Mouse (Mus musculus) ovary, postnatal 14 days (tissue): ENCODE data around the gene Fam20a.
"Not testable (repeated sequence)": the region's sequence is repeated elsewhere in the genome, so short reads cannot be mapped to it uniquely, and the experiment has no call there.

Source experiments
- DNase-seq: peaks from one replicate; pipeline ENCODE4 v3.0.0; 2022; ENCODE audit warnings: low spot score

Gene Fam20a

GRCm38 (mm10) chr11:109680934-109681333 lies 41.1 kb downstream of the Fam20a start:
- no peak for DNase-seq

DNA sequence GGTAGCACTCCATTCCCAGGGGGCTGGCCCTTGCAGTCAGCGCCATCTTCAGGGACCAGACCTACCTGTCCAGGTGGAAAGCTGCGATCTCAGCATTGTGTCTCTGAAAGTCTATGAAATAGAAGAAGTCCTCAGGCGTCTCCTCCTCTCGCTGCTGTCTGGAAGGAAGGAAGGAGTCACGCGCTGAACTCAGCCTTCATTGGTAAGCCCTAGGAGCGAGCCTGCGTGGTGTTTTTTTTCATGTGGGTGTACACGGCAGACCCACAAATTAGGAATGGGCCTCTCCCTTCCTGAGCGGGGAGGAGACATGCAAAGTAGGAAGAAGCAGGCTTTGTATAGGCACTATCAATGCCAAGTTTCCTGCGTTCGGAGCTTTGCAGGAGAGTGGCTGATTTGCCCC lies 43.8 kb downstream of the Fam20a start:
- no peak for DNase-seq

GRCm38 (mm10) chr11:109676621-109677373 lies 45.3 kb downstream of the Fam20a start:
- no peak for DNase-seq

- DNase-seq = no peak
These were observed 46.3 kb downstream of the Fam20a start for GRCm38 (mm10) chr11:109675771-109676170.

DNA sequence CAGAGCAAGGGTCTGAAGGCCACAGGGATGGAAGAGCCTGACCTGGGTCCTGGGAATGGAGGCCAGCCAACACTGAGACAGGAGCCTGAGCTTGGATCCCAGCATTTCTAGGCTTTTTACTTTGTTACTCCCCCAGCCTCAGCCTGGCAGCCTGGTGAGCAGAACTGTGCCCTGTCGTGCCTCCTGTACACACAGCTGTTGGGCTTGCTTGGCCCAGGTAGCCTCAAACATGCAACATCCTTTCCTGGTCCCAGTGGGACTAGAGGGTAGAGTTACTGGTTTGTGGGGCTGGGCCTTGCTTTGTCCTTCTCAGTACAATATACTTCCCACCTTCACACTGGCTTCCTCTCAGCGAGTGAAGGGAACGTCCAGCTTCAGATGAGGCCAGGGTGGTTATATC lies 46.9 kb downstream of the Fam20a start:
- DNase-seq = no peak

DNA sequence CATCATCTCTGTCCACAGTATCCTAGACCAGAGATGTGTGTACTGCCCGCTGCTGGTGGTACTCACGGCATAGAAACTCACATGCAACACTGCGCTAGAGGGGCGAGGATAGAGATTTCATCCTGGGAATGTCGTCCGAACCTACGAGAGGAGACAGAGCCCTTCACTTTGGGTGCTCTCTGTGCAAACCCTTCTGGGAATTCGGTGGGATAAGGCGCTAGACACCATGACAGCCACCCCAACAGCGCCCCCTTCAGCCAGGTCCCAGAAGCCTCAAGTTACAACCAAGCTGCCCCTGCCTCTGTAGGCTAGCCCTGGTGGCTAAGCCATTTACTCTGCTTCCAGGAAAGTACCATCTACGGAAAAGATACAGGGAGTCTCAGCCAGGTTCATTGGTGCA lies 47.5 kb downstream of the Fam20a start:
- no peak for DNase-seq

DNA sequence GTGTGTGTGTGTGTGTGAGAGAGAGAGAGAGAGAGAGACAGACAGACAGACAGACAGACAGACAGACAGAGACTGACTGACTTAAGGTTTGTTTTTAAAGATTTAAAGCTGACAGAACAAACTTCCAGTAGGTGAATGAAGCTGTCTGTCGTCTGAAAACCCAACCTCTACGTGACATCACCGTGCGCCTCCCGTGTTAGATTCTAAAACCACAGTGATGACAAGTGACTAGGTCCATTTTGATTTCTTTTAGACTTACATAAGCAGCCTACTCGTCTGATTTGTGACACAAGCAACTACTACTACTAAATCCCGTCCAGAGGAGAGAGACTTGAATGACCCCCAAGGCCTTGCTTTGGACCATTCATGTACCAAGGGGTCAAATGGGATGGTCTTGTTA lies 48.3 kb downstream of the Fam20a start:
- no peak for DNase-seq

DNA sequence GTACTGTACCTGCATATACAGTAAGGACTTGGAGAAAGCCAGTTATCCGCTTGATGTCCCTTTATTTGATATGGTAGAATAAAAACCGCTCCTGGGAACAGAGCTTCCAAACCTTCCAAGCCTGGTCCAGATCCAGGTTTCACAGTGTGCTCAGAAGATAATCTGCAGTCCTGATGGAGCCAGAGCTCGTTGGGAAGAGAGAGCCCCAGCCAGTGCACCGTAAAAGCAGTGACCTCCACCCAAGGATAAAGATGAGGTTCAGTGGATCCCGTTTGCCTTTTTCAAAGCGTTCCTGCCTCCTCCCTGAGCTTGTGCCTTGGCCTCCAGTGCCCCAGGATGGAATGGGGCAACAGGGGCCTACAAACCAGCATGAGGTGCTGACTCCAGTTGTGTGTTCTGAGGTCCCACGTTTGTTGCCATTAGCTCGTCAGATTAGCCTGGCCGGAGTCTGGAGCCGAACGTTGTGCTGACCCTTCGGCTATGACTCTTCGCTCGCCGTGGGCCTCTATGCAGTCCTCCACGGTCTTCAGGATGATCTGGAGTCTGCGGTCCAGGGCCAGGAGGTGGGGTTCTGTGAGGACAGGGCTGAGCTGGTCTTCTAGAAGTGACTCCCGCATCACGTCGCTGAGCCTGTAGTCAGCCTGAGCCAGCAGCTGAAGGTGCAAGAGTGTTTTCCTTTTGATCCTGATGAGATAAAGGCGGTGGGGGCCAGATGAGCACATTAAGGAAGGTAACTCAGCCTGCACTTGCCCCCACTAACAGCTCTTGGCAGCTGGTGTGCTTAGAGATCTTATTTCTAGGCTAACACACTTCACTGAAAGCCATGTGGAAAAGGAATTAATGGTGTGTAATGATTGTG lies 49.0 kb downstream of the Fam20a start:
- DNase-seq = no peak

DNA sequence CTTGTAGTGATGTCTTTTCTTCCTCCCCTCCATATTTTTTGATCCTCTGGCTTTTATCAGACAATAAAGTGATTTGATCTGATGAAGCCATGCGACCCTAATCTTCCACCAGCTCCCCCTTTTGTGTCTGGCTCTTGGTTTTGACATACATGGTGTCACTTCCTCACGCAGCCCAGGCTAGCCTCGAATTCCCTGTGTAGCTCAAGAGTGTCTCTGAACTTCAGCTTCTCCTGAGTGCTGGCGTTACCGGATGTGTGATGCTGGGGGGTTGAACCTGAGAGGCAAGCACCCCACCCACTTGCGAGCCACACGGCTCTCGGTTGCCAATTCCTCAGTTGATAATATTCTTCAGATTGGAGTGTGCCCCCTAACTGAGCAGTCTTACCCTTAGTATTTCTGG lies 49.7 kb downstream of the Fam20a start:
- no peak for DNase-seq

DNA sequence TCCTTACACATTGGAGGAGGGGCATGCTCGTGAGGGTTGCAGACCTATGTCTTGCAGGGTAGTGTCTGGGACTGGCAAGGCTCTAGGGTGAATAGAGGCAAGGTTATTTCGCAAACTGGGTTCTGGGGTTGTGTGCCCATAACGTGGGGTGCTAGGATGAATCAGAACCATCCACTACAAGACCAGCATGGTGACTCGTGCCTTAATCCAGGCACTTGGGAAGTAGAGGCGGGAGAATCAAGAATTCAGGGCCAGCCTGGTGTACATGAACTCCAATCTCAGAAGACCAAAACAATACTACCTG lies 50.1 kb downstream of the Fam20a start:
- no peak for DNase-seq

DNA sequence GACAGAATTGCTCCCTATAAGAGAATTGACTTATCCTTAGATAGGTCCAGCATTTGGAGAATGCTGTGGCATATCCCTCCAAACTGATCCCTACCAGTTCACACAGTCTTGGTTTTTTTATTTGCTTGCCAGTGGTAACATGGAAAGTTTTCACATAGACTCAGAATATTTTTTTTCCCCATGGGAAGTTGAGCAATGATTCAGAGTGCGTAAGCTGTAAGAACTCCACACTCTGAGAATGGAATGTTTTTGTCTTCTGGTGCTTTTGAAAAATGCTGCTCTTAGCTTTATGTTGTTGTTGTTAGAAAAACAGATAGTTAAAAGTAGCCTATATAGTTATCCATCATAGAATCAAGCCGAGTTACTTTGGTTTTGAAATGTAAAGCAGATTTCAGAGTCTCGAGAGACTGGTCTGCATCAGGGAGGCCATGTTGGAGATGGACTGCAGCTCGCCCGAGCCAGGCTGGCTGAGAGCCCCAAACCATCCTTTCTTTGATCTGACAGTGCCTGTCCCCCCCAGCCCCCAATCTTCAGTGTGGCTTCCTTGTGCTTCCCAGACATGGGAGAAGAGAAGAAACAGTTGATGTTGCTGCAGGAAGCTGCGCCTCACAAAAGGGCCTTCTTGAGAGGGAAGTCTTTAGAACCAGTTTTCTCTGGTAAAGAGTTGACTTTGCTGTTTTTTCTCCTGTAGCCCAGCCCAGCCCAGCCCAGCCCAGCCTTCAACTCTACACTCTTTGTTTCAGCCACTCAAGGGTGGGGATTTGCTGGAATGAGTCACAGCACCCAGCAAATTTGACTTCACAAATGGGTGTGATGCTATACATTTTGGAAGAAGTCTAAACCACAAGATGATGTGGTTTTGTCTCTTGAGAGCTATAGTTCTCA lies 50.7 kb downstream of the Fam20a start:
- no peak for DNase-seq

- DNase-seq = peak; percentile 15
These were observed 51.8 kb downstream of the Fam20a start for GRCm38 (mm10) chr11:109670026-109670916.

DNA sequence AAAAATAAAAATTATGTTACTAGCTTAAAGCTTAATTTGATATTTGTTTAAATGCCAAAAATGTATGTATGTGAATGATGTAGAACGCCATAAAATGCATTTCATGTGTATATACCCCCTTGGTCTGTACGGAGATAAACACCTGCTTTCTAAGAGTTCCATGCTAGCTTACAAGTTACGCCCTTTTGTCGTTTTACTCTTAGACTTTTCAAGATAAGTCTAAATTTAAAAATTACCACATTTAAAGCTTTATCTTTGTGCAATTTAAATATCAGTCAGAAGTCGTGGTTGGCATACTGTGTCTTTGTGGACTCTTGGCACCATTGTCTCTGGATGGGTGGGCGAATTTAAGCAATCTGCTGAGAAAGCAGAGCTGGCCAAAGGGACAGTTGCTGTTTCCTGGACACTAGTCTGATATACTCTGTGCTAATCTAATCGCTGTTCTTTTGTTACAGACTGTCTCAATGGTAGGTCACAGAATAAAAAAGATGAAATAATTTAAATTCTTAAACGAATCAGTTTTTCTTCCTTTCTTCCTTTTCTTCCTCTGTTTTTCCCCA lies 52.9 kb downstream of the Fam20a start:
- DNase-seq = no peak

DNA sequence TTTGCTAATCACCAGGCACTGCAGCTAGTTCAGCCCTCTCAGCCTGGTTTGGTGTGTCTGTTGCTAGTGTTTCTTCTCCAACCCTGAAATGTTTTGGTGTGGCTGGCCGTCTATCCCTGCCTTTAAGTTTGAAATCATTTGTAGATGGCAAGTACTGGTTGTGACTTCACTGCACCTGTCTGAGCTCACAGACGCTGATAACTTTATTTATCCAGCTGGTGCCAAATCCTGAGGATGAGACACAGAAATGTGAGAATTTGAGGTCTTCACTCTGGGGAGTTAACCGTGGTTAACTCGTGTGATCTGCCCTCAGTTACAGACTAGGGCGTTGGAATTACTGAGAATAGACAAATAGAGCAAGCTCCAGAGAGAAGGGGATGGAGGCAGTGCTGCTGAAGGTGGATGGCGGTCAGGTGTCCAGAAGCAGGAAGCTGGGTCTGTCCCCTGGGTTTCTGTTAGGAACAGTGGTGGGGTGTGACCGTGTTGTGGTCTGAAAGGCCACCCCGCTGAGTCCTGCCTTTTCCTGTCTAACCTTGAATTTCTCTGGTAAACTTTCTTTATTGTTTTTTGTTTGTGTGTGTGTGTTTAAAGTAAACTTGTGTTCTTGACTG lies 53.9 kb downstream of the Fam20a start:
- DNase-seq = no peak

DNA sequence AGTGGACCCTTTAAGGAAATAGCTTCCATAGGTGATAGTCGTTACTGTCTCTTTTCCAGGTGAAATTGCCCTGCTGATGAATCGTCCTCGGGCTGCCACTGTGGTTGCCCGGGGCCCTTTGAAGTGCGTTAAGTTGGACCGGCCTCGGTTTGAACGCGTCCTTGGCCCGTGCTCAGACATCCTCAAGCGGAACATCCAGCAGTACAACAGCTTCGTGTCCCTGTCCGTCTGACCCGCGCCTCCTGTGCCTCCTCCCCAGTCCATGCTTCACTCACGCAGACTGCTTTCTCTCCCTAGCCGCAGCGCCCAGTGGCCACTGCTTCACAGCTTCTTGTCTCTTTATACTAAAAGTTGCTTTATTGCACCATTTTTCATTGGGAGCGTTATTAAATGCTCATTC lies 54.7 kb downstream of the Fam20a start:
- no peak for DNase-seq

- DNase-seq = no peak
These were observed 55.7 kb downstream of the Fam20a start for GRCm38 (mm10) chr11:109666411-109666810.

DNA sequence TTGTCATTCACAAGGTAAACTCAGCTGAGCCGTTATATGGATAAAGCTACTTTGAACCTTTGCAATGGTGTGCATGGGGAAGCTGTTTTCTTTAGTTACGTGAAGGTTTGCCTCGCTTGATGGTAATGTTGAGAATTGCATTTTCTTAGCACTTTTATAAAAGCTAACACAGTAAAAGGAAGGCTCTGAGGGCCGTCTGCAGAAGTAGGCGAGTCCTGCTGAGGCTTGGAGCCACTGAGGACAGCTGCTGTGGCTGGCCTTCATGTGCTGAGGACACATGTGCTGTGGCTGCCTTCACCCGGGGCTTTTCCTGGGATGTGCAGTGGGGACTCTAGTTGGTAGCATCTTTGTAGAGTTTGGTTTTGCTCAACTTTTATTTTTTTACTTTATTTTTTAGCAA lies 56.7 kb downstream of the Fam20a start:
- DNase-seq = no peak

DNA sequence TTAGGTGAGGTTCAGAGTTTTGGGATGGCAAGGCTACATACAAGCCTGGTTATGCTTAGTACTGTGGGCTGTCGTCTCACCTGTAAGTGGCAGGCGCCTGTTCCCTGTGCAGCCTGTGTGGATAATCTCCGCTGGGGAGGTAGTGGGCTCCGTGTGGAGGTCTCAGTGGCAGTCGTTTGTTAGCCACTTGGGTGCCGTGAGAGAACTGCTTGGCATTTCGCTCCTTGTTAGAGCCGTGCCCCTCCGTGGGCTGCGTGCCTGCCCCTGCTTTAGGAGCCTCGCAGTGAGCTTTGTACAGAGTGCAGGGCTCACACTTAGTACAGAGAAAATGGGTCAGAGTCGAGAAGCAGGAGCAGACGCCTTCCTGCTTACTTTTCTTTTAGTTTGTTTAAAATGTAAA lies 57.8 kb downstream of the Fam20a start:
- DNase-seq = no peak

- DNase-seq = not testable (repeated sequence)
These were observed 61.6 kb downstream of the Fam20a start for GRCm38 (mm10) chr11:109660526-109660925.

DNA sequence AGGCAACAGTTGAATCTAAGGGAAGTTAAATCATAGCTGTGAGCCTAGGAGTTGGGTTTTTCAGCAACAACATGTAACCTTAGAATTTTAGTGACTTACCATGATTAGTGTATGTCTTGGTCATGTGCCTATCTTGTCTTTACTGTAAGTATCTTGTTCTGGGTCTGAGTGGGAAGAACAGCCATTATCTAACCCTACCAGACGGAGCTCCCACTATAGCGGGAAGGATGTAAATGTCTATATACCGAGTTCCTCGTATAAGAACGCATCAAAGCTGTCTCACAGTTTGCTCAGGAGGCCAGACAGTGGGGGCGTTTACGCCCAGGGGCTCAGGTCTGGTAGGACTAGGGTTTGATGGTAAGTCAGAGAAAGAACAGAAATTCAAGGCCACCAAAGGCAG lies 65.8 kb downstream of the Fam20a start:
- no peak for DNase-seq

DNA sequence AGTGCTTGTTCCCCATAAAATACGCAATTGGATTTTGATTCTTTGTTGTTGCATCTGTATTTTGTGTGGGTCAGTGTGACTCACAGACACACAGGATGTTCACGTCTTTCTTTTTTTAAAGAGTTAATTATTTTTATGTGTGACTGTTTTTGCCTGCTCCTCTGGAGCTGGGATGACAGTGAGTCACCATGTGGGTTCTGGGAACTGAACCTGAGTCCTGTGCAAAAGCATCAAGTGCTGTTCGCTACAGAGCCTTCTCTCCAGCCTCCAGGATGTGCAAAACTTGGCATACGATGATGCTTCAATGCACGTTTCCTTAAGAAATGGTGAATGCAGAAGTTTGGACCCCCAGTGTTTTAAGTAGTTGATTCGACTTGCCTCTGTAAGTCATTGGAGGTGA lies 67.5 kb downstream of the Fam20a start:
- no peak for DNase-seq
